Mouse (Mus musculus) kidney, adult 2 months (tissue): ENCODE results near the gene Wdfy4.

Experiments used
- CTCF ChIP-seq: fragments of 200-500 bp; conservative IDR thresholded peaks from 2 replicates; pipeline ENCODE4 v1.5.1; 2011; ENCODE audit warnings: low read depth, mild to moderate bottlenecking, control low read depth, low read length, moderate library complexity, mixed read lengths; ENCODE audit not compliant: insufficient read depth, insufficient read length
- POLR2A ChIP-seq: fragments of 200-500 bp; IDR thresholded peaks from one replicate; pipeline ENCODE4 v1.6.1; 2011; ENCODE audit warnings: low read depth, low read length, control low read depth

- no peak for TF ChIP-seq CTCF
- TF ChIP-seq POLR2A = no peak
These were observed 45.4 kb upstream of the Wdfy4 start for GRCm38 (mm10) chr14:33230672-33231071.
